Mouse (Mus musculus): ENCODE measurements around the gene Uggt2.

- no peak for TF ChIP-seq CTCF (IDR thresholded peaks at IDR 0.05; ENCODE audit: borderline replicate concordance, insufficient read depth, low read length)
- TF ChIP-seq POLR2A (IDR thresholded peaks at IDR 0.05; ENCODE audit: low read depth, low read length), result no peak
Observed at GRCm38 (mm10) chr14:118951912-118952583, 147.2 kb downstream of the Uggt2 start.
